Mouse (Mus musculus) lung, embryonic 14.5 days (tissue): ENCODE data around the gene Stam2. TPM values are rescaled to one million over a fixed set of nuclear protein-coding genes. Genes with fewer than 3 reads are reported as not detected.

Experiments
- ATAC-seq: fragments of 200-750 bp; cut with Nextera tagmentation; 2 replicates; pipeline ENCODE4 v1.8.0; 2017; ENCODE audit warnings: mild to moderate bottlenecking, moderate TSS enrichment, moderate library complexity; ENCODE audit not compliant: insufficient read depth
- DNase-seq: peaks from one replicate; pipeline ENCODE4 v3.0.0-alpha.2; 2015
- H3K27ac ChIP-seq: fragments of 300-500 bp; sonication (generic); 2 replicates; pipeline ENCODE4 v1.5.1; 2014; ENCODE audit warnings: low read depth, mild to moderate bottlenecking, moderate library complexity
- H3K27me3 ChIP-seq: fragments of 300-500 bp; sonication (generic); 2 replicates; pipeline ENCODE4 v1.6.1; 2014; ENCODE audit warnings: low read length, control low read depth; ENCODE audit not compliant: insufficient read depth
- H3K36me3 ChIP-seq: fragments of 300-500 bp; sonication (generic); 2 replicates; pipeline ENCODE4 v1.6.1; 2014; ENCODE audit warnings: control low read depth; ENCODE audit not compliant: insufficient read depth
- H3K4me1 ChIP-seq: fragments of 300-500 bp; sonication (generic); 2 replicates; pipeline ENCODE4 v1.6.1; 2014; ENCODE audit warnings: antibody characterized with exemption, control low read depth; ENCODE audit not compliant: insufficient read depth
- H3K4me2 ChIP-seq: fragments of 300-500 bp; sonication (generic); 2 replicates; pipeline ENCODE4 v1.6.1; 2014; ENCODE audit warnings: mild to moderate bottlenecking
- H3K4me3 ChIP-seq: fragments of 300-500 bp; sonication (generic); 2 replicates; pipeline ENCODE4 v1.5.1; 2014; ENCODE audit warnings: low read depth, low read length
- H3K9ac ChIP-seq: fragments of 300-500 bp; sonication (generic); 2 replicates; pipeline ENCODE4 v1.6.1; 2014
- H3K9me3 ChIP-seq: fragments of 300-500 bp; sonication (generic); 2 replicates; pipeline ENCODE4 v1.6.1; 2016; ENCODE audit warnings: low read depth, low read length, control low read depth
- CTCF ChIP-seq: IDR thresholded peaks from 2 replicates; pipeline ENCODE4 v1.5.1; 2016; ENCODE audit warnings: antibody characterized with exemption, low read depth
- WGBS: fragments of 180-500 bp; shearing (Covaris S2); extraction: QIAGEN DNeasy Blood & Tissue Kit; methylation state at CpG from one replicate; pipeline ENCODE4 v1.1.7; 2014; 5-methylcytosine and 5-hydroxymethylcytosine counted together
- polyA plus RNA-seq: library from polyadenylated mRNA; unstranded; fragments of >200 nt; fragmentation: Nextera tagmentation; extraction: Ambion mirVana; gene quantifications from 2 replicates; pipeline ENCODE4 v1.2.1, GENCODE M21; 2014

Gene Stam2
- polyA plus RNA-seq, 1 experiment from 2014 or later: 37.1 TPM

DNA sequence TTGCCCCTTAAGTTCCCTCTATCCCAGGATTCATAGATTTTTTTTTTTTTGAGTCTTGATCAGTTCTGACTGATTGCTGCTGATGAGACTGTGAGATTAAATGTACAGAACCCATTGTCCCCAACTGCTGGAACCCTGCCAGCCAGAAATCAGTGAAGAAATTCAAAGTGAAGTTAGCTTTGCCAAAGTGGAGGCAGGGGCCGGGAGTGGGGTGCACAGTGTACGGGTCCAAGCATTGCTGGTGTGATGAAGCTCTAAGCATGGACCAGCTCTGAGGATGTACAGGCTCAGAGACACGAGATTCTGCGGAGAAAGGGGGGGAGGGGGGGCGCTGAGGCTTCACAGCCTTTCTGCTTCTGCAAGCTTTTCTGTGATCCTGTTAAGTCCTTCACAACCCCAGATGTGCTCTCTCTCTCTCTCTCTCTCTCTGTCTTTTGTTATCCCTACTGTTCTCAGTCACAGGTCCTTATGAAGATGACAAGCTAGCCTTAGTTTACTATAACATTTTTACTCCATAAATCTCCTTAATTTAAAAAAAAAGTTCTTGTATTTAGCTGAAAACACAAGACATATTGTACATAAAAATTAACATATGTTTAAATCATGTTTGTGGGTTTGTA lies 30.8 kb upstream of the Stam2 start:
- ATAC-seq: peak; percentile 90
- H3K27me3 ChIP-seq: no peaks in the 10 kb centered on the region

DNA sequence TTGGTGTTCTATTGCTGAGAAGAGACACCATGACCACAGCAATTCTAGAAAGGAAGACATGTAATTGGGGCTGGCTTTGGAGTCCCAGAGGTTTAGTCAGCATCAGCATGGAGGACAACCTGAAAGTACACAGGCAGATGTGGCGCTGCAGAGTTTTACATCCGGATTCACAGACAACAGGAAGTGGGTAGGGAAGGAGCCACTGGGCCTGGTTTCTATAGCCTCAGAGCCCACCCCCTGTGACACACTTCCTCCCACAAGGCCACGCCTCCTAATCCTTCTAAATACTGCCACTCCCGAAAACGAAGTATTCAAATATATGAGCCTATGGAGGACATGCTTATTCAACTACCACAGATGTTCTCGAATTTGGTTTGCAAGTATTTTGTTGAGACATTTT lies 23.0 kb upstream of the Stam2 start:
- no peak overlapping the region for H3K9ac ChIP-seq
- no peaks in the 10 kb centered on the region for H3K36me3 ChIP-seq
- no peak overlapping the region for H3K4me3 ChIP-seq
- H3K4me1 ChIP-seq: no peaks in the 10 kb centered on the region
- 85% methylated on average over 6 of the region's 6 CpGs for WGBS
- no peak overlapping the region for H3K27ac ChIP-seq
- DNase-seq (no peak), ATAC-seq (no peak)
- TF ChIP-seq CTCF: no peak
- no peaks in the 10 kb centered on the region; the same call in 1 of the 2 replicates for H3K9me3 ChIP-seq
- H3K4me2 ChIP-seq: no peak overlapping the region
- no peaks in the 10 kb centered on the region for H3K27me3 ChIP-seq

More for the DNA sequence above, 30.8 kb upstream of the Stam2 start:
- Histone ChIP-seq H3K4me3 (no peak overlapping the region), H3K9me3 (no peaks in the 10 kb centered on the region), H3K36me3 (no peaks in the 10 kb centered on the region), H3K4me2 (no peak overlapping the region), H3K9ac (no peak overlapping the region), H3K4me1 (no peaks in the 10 kb centered on the region), H3K27ac (no peak overlapping the region)
- no peak for TF ChIP-seq CTCF
- peak; percentile 67 for DNase-seq
- 22% methylated on average over 4 of the region's 5 CpGs for WGBS

DNA sequence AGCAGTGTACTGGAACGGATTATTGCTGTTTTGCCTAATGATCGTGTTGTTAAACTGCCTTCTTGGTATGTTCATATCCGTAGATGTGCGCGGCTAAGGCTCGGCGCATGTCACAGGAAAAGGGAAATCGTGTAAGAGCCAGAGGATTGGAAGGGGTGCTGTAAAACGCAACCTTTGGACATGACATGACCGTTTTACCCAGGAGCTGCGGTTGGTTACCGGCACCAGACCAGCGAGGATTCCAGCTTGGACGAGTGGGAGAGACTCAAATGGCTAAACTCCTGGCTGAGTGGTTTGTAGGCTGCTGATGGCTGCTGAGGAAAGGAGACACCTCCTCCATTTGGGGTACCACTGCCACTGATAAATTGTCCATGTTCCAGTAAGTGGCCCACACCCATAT lies 21.8 kb upstream of the Stam2 start:
- Histone ChIP-seq H3K4me3 (no peak overlapping the region), H3K9ac (no peak overlapping the region), H3K4me2 (no peak overlapping the region), H3K9me3 (no peaks in the 10 kb centered on the region; the same call in 1 of the 2 replicates), H3K27me3 (no peaks in the 10 kb centered on the region), H3K4me1 (no peaks in the 10 kb centered on the region), H3K36me3 (no peaks in the 10 kb centered on the region), H3K27ac (no peak overlapping the region)
- DNase-seq (peak; percentile 9), ATAC-seq (no peak)
- 82% methylated on average over 14 of the region's 14 CpGs for WGBS
- no peak for TF ChIP-seq CTCF

DNA sequence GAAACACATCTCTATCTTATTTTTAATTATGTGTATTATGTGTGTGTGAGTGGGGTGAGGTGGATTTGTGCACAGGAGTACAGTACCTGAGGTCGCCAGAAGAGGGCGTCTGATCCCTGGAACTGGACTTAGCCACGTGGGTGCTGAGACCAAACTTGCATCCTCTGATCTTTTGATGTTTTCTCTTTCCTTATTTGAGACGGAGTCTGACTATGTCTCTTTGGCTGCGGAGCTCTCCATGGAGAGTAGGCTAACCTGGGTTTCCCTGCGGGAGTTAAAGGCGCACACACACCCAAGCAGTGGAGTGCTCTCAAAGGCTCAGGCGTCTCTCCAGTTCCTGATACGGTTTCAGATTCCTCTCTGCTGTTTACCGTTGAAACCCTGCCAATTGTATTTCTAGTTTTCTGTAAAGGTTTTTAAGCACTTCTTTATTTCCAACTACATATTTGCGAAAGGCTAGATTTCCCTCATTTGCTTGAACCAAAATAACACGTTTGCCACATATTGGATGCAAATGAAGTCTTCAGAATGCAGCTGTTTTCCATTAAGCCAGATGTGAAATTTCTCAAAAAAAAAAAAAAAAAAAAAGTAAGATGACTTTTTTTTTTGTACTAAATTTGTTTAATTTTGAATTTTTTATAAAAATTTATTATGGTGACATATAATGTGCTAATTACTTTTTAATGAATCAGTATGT lies 21.1 kb upstream of the Stam2 start:
- no peaks in the 10 kb centered on the region for H3K27me3 ChIP-seq
- H3K9me3 ChIP-seq: no peaks in the 10 kb centered on the region; the same call in 1 of the 2 replicates
- 9% methylated on average over 12 of the region's 12 CpGs for WGBS
- no peaks in the 10 kb centered on the region for H3K36me3 ChIP-seq
- ATAC-seq: peak; percentile 79
- peak; percentile 94 for TF ChIP-seq CTCF
- peak; percentile 91 for DNase-seq
- H3K27ac ChIP-seq: no peak overlapping the region
- H3K4me3 ChIP-seq: no peak overlapping the region
- no peak overlapping the region for H3K9ac ChIP-seq
- peak overlapping the region; percentile 45 for H3K4me2 ChIP-seq
- no peaks in the 10 kb centered on the region for H3K4me1 ChIP-seq

DNA sequence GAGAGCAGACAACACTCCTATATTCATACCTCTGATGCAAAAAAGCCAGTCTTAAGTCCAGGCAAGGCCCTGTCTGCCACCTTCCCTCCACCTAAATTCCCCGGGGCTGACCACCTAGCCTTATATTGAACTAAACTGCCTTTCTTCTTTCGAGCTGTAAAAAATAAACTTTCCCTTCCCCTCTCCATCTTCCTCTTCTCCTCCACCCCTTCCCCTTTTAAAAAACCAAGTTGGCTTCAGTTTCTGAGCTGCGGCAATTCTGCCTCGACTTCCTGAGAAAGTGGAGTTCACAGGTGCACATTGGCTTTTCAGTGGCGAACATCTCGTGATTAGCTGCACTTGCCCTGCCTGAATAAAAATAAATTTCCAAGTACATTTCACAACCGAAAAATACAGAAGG lies 20.4 kb upstream of the Stam2 start:
- 68% methylated on average over 7 of the region's 7 CpGs for WGBS
- no peaks in the 10 kb centered on the region for H3K4me1 ChIP-seq
- no peak overlapping the region for H3K4me3 ChIP-seq
- H3K9me3 ChIP-seq: no peaks in the 10 kb centered on the region; the same call in 1 of the 2 replicates
- no peak for TF ChIP-seq CTCF
- no peak overlapping the region for H3K4me2 ChIP-seq
- H3K27me3 ChIP-seq: no peaks in the 10 kb centered on the region
- H3K27ac ChIP-seq: no peak overlapping the region
- H3K9ac ChIP-seq: no peak overlapping the region
- DNase-seq: no peak
- no peaks in the 10 kb centered on the region for H3K36me3 ChIP-seq
- ATAC-seq: no peak

DNA sequence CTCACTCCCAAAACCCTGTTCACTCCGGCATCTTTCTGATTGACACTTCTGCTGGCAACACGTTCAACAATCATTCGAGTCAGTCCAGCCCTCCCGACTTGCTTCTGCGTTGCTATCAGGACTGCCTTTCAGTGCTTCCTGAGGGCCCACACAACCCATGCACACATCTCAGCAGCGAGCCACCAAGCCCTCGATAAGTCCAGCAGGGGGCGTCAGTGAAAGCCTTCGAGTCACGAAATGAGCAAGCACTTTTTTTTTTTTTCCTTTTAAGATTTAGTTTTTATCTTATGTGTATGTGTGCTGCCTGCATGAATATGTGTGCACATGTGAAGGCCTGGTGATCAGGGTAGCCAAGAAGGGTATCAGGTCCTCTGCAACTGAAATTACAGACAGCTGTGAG lies 16.5 kb upstream of the Stam2 start:
- Histone ChIP-seq H3K36me3 (no peaks in the 10 kb centered on the region), H3K27ac (no peak overlapping the region), H3K4me3 (no peak overlapping the region), H3K9ac (no peak overlapping the region), H3K27me3 (no peaks in the 10 kb centered on the region), H3K9me3 (no peaks in the 10 kb centered on the region; the same call in 1 of the 2 replicates), H3K4me2 (no peak overlapping the region), H3K4me1 (no peaks in the 10 kb centered on the region)
- 20% methylated on average over 10 of the region's 10 CpGs for WGBS
- peak; percentile 81 for DNase-seq
- peak; percentile 71 for TF ChIP-seq CTCF
- ATAC-seq: no peak

DNA sequence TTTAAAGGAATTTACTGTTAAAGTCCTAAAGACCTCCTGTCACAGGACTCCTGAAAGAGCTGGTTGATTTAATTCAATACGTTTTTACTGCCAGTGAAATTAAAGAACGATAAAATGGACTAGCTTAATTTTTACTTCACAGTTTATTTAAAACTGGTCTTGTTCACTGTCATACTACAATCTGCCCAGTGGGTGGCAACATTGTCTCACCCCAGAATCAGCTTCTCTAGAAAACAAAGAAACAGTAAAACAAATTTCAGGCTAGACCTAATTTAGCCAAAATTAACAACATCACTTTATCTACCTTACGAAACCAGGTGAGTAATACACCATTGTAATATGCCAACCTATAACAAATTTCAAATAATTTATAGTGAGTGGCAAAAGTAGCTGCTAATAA lies 14.6 kb upstream of the Stam2 start:
- no peak overlapping the region for H3K4me2 ChIP-seq
- H3K4me3 ChIP-seq: no peak overlapping the region
- no peak for ATAC-seq
- H3K9me3 ChIP-seq: no peaks in the 10 kb centered on the region; the same call in 1 of the 2 replicates
- no peaks in the 10 kb centered on the region for H3K36me3 ChIP-seq
- DNase-seq: peak; percentile 71
- no peaks in the 10 kb centered on the region for H3K27me3 ChIP-seq
- no peak overlapping the region for H3K27ac ChIP-seq
- no peak overlapping the region for H3K9ac ChIP-seq
- WGBS: 16% methylated on average over 3 of the region's 3 CpGs
- H3K4me1 ChIP-seq: no peaks in the 10 kb centered on the region
- TF ChIP-seq CTCF: peak; percentile 82
